Mouse (Mus musculus): ENCODE results near the gene Mybbp1a.

GRCm38 (mm10) chr11:72477182-72477581 lies 36.0 kb downstream of the Mybbp1a start:
- no peak for TF ChIP-seq GATA1 (IDR thresholded peaks at IDR 0.05; ENCODE audit: low read length)
- TF ChIP-seq TAL1 (IDR thresholded peaks at IDR 0.05; ENCODE audit: low read length), result no peak

Measured in erythroblast, embryonic 14.5 days (primary cell).